Mouse (Mus musculus) forebrain, postnatal 0 days (tissue): ENCODE measurements at regions not wholly inside any gene's neighbourhood (a gene's known extent, or its start where the extent isn't known, plus 50 kb on each side); places are given as distances from the start of the nearest gene placed in this dataset.
A peak's percentile ranks its signal among the peaks of the same experiment; 100 is the strongest.

Experiments
- ATAC-seq: fragments of 200-750 bp; cut with Nextera tagmentation; 2 replicates; pipeline ENCODE4 v1.8.0; 2017; ENCODE audit warnings: mild to moderate bottlenecking, moderate library complexity
- DNase-seq: peaks from one replicate; pipeline ENCODE4 v3.0.0-alpha.2; 2015
- H3K27ac ChIP-seq: fragments of 300-500 bp; sonication (generic); 2 replicates; pipeline ENCODE4 v1.5.1; 2014; ENCODE audit warnings: low read depth, mild to moderate bottlenecking, antibody characterized with exemption, low read length, moderate library complexity, mixed read lengths
- H3K27me3 ChIP-seq: fragments of 300-500 bp; sonication (generic); 2 replicates; pipeline ENCODE4 v1.6.1; 2014; ENCODE audit warnings: mild to moderate bottlenecking, low read length, mixed read lengths; ENCODE audit not compliant: insufficient read depth
- H3K36me3 ChIP-seq: fragments of 300-500 bp; sonication (generic); 2 replicates; pipeline ENCODE4 v1.6.1; 2014; ENCODE audit warnings: mild to moderate bottlenecking, moderate library complexity; ENCODE audit not compliant: insufficient read depth
- H3K4me1 ChIP-seq: fragments of 300-500 bp; sonication (generic); 2 replicates; pipeline ENCODE4 v1.6.1; 2014; ENCODE audit warnings: antibody characterized with exemption; ENCODE audit not compliant: insufficient read depth
- H3K4me2 ChIP-seq: fragments of 300-500 bp; sonication (generic); 2 replicates; pipeline ENCODE4 v1.6.1; 2014; ENCODE audit warnings: low read depth, mild to moderate bottlenecking, moderate library complexity
- H3K4me3 ChIP-seq: fragments of 300-500 bp; sonication (generic); 2 replicates; pipeline ENCODE4 v1.5.1; 2014; ENCODE audit warnings: low read depth, low read length, mixed read lengths
- H3K9ac ChIP-seq: fragments of 300-500 bp; sonication (generic); 2 replicates; pipeline ENCODE4 v1.6.1; 2014; ENCODE audit warnings: mild to moderate bottlenecking
- H3K9me3 ChIP-seq: fragments of 300-500 bp; sonication (generic); 2 replicates; pipeline ENCODE4 v1.6.1; 2016; ENCODE audit warnings: low read length
- CTCF ChIP-seq: sonication (generic); IDR thresholded peaks from 2 replicates; pipeline ENCODE4 v1.5.1; 2016; ENCODE audit warnings: antibody characterized with exemption, control low read depth, low read depth
- WGBS: fragments of 180-500 bp; shearing (Covaris S2); extraction: QIAGEN DNeasy Blood & Tissue Kit; methylation state at CpG from one replicate; pipeline ENCODE4 v1.1.7; 2014; 5-methylcytosine and 5-hydroxymethylcytosine counted together

GRCm38 (mm10) chr11:84731890-84732289 lies 87.4 kb downstream of the Mrm1 start:
- no peak for TF ChIP-seq CTCF
- 80% methylated on average over 6 of the region's 6 CpGs for WGBS
- no peaks in the 10 kb centered on the region for H3K36me3 ChIP-seq
- H3K27me3 ChIP-seq = peaks cover 13% of the 10 kb centered on the region; the same call in 1 of the 2 replicates
- no peak for ATAC-seq
- H3K4me1 ChIP-seq = no peaks in the 10 kb centered on the region
- H3K27ac ChIP-seq = no peak overlapping the region
- no peak overlapping the region for H3K9ac ChIP-seq
- no peak overlapping the region for H3K4me3 ChIP-seq
- H3K4me2 ChIP-seq = no peak overlapping the region
- no peaks in the 10 kb centered on the region for H3K9me3 ChIP-seq
- DNase-seq = no peak

DNA sequence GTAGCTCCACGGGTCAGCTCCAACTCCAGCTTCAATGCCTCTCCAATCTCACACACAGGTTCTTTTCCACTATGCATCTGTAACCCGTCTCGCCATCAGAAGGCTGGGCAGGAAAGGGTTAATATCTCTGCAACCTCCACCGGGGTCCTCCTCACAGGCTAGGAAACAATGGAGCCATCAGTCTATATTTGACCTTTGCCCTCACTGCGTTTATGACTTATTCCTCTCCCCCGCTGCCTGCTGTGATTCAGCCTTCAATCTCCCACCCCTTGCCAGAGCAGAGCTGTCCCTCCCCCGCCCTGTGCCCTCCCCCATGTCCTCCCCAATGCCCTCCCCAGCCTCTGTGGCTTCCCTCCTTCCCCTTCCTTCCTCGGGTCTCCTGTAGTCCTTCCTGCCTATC lies 89.1 kb downstream of the Mrm1 start:
- no peak for TF ChIP-seq CTCF
- Histone ChIP-seq H3K4me3 (no peak overlapping the region), H3K4me1 (no peaks in the 10 kb centered on the region), H3K4me2 (no peak overlapping the region), H3K9me3 (no peaks in the 10 kb centered on the region), H3K27ac (no peak overlapping the region), H3K36me3 (no peaks in the 10 kb centered on the region), H3K9ac (no peak overlapping the region), H3K27me3 (peaks cover 19% of the 10 kb centered on the region; the same call in 1 of the 2 replicates)
- WGBS = 25% methylated on average over 8 of the region's 8 CpGs
- DNase-seq (no peak), ATAC-seq (no peak)

- no peak overlapping the region for H3K27ac ChIP-seq
- no peak overlapping the region for H3K9ac ChIP-seq
- TF ChIP-seq CTCF = no peak
These were observed 90.1 kb downstream of the Mrm1 start for GRCm38 (mm10) chr11:84729189-84729588.

GRCm38 (mm10) chr11:84725936-84726613 lies 93.2 kb downstream of the Mrm1 start:
- no peak overlapping the region for H3K4me3 ChIP-seq
- H3K4me1 ChIP-seq = no peaks in the 10 kb centered on the region
- no peaks in the 10 kb centered on the region for H3K9me3 ChIP-seq
- no peak overlapping the region for H3K9ac ChIP-seq
- peaks cover 34% of the 10 kb centered on the region for H3K27me3 ChIP-seq
- H3K27ac ChIP-seq = no peak overlapping the region
- no peak overlapping the region for H3K4me2 ChIP-seq
- no peak for TF ChIP-seq CTCF
- no peaks in the 10 kb centered on the region for H3K36me3 ChIP-seq
- 57% methylated on average over 18 of the region's 18 CpGs for WGBS
- DNase-seq = no peak
- no peak for ATAC-seq

More at GRCm38 (mm10) chr11:84729189-84729588, 90.1 kb downstream of the Mrm1 start:
- WGBS = 21% methylated on average over 2 of the region's 2 CpGs
- no peak overlapping the region for H3K4me3 ChIP-seq
- no peaks in the 10 kb centered on the region for H3K36me3 ChIP-seq
- H3K27me3 ChIP-seq = peaks cover 23% of the 10 kb centered on the region
- H3K4me2 ChIP-seq = no peak overlapping the region
- H3K9me3 ChIP-seq = no peaks in the 10 kb centered on the region
- DNase-seq = no peak
- no peak for ATAC-seq
- H3K4me1 ChIP-seq = no peaks in the 10 kb centered on the region

GRCm38 (mm10) chr11:84725177-84725792 lies 94.0 kb downstream of the Mrm1 start:
- Histone ChIP-seq H3K4me3 (no peak overlapping the region), H3K9me3 (no peaks in the 10 kb centered on the region), H3K9ac (no peak overlapping the region), H3K27ac (no peak overlapping the region), H3K36me3 (no peaks in the 10 kb centered on the region), H3K4me1 (no peaks in the 10 kb centered on the region), H3K4me2 (no peak overlapping the region), H3K27me3 (peaks cover 34% of the 10 kb centered on the region)
- WGBS = 48% methylated on average over 11 of the region's 11 CpGs
- DNase-seq (no peak), ATAC-seq (no peak)
- TF ChIP-seq CTCF = no peak

GRCm38 (mm10) chr11:84724080-84724479 lies 95.2 kb downstream of the Mrm1 start:
- Histone ChIP-seq H3K27me3 (peaks cover 34% of the 10 kb centered on the region), H3K9me3 (no peaks in the 10 kb centered on the region), H3K27ac (no peak overlapping the region), H3K36me3 (no peaks in the 10 kb centered on the region), H3K4me2 (no peak overlapping the region), H3K4me3 (no peak overlapping the region), H3K4me1 (no peaks in the 10 kb centered on the region), H3K9ac (no peak overlapping the region)
- DNase-seq (peak; percentile 58), ATAC-seq (no peak)
- TF ChIP-seq CTCF = peak; percentile 62
- WGBS = 11% methylated on average over 18 of the region's 18 CpGs

GRCm38 (mm10) chr11:84722658-84723201 lies 96.6 kb downstream of the Mrm1 start:
- Histone ChIP-seq H3K4me2 (no peak overlapping the region), H3K27ac (no peak overlapping the region)

More at GRCm38 (mm10) chr11:84722658-84723201, 96.6 kb downstream of the Mrm1 start:
- no peaks in the 10 kb centered on the region for H3K36me3 ChIP-seq
- no peaks in the 10 kb centered on the region for H3K9me3 ChIP-seq
- 59% methylated on average over 12 of the region's 12 CpGs for WGBS
- no peak overlapping the region for H3K9ac ChIP-seq
- H3K27me3 ChIP-seq = peaks cover 30% of the 10 kb centered on the region
- no peaks in the 10 kb centered on the region for H3K4me1 ChIP-seq
- DNase-seq = no peak
- H3K4me3 ChIP-seq = no peak overlapping the region
- no peak for TF ChIP-seq CTCF
- ATAC-seq = no peak
